Mouse (Mus musculus) midbrain, postnatal 0 days (tissue): Measurements from ENCODE around the gene Ncaph. TPM values are rescaled to one million over a fixed set of nuclear protein-coding genes. Genes with fewer than 3 reads are reported as not detected.
"Not testable (repeated sequence)": the region's sequence is repeated elsewhere in the genome, so short reads cannot be mapped to it uniquely, and the experiment has no call there.

Source experiments
- ATAC-seq: fragments of 200-750 bp; cut with Nextera tagmentation; 2 replicates; pipeline ENCODE4 v1.8.0; 2017; ENCODE audit warnings: moderate number of reproducible peaks, mild to moderate bottlenecking, moderate TSS enrichment, moderate library complexity; ENCODE audit not compliant: low FRiP score
- DNase-seq: peaks from one replicate; pipeline ENCODE4 v3.0.0-alpha.2; 2015; ENCODE audit warnings: low spot score
- H3K27ac ChIP-seq: fragments of 300-500 bp; sonication (generic); 2 replicates; pipeline ENCODE4 v1.5.1; 2014; ENCODE audit warnings: low read depth, mild to moderate bottlenecking, low read length, mixed read lengths
- H3K27me3 ChIP-seq: fragments of 300-500 bp; sonication (generic); 2 replicates; pipeline ENCODE4 v1.6.1; 2014; ENCODE audit warnings: low read length, control low read depth, mixed read lengths; ENCODE audit not compliant: insufficient read depth
- H3K36me3 ChIP-seq: fragments of 300-500 bp; sonication (generic); 2 replicates; pipeline ENCODE4 v1.6.1; 2014; ENCODE audit warnings: low read length, control low read depth, mixed read lengths; ENCODE audit not compliant: insufficient read depth
- H3K4me1 ChIP-seq: fragments of 300-500 bp; sonication (generic); 2 replicates; pipeline ENCODE4 v1.6.1; 2014; ENCODE audit warnings: mild to moderate bottlenecking, control low read depth, antibody characterized with exemption, low read length, mixed read lengths; ENCODE audit not compliant: insufficient read depth
- H3K4me2 ChIP-seq: fragments of 300-500 bp; sonication (generic); 2 replicates; pipeline ENCODE4 v1.6.1; 2014; ENCODE audit warnings: low read depth, mild to moderate bottlenecking, low read length, mixed read lengths; ENCODE audit not compliant: poor library complexity, severe bottlenecking
- H3K4me3 ChIP-seq: fragments of 300-500 bp; sonication (generic); 2 replicates; pipeline ENCODE4 v1.5.1; 2014; ENCODE audit warnings: low read depth, mild to moderate bottlenecking, low read length, moderate library complexity
- H3K9ac ChIP-seq: fragments of 300-500 bp; sonication (generic); replicated peaks from 2 replicates; pipeline ENCODE4 v1.6.1; 2014; ENCODE audit warnings: mild to moderate bottlenecking, low read length, moderate library complexity, mixed read lengths; ENCODE audit not compliant: poor library complexity, severe bottlenecking
- H3K9me3 ChIP-seq: fragments of 300-500 bp; sonication (generic); 2 replicates; pipeline ENCODE4 v1.6.1; 2016; ENCODE audit warnings: low read length, control low read depth
- CTCF ChIP-seq: IDR thresholded peaks from 2 replicates; pipeline ENCODE4 v1.5.1; 2016; ENCODE audit warnings: antibody characterized with exemption, mild to moderate bottlenecking
- WGBS: fragments of 180-500 bp; shearing (Covaris S2); extraction: QIAGEN DNeasy Blood & Tissue Kit; methylation state at CpG from one replicate; pipeline ENCODE4 v1.1.7; 2014; 5-methylcytosine and 5-hydroxymethylcytosine counted together
- polyA plus RNA-seq: library from polyadenylated mRNA; unstranded; fragments of >200 nt; fragmentation: Nextera tagmentation; extraction: Ambion mirVana; gene quantifications from 2 replicates; pipeline ENCODE4 v1.2.1, GENCODE M21; 2015
- total RNA-seq: library from RNA; depleted of rRNA; stranded (reverse); fragments of >200 nt; gene quantifications from 2 replicates; pipeline ENCODE4 v1.2.3, GENCODE M21; 2014; rRNA removed

Gene Ncaph
- total RNA-seq (4.0 and 6.6 TPM in 2 replicates), polyA plus RNA-seq (6.3 and 6.7 TPM in 2 replicates)

GRCm38 (mm10) chr2:127133621-127134461 lies at the start of gene Ncaph:
Gene Ncaph (minus strand): TSS chr2:127133954.
- Histone ChIP-seq H3K27ac (peak within 1 kb of the TSS; percentile 57; the same call in 1 of the 2 replicates), H3K36me3 (no peaks in the 10 kb centered on the region), H3K9ac (peak within 1 kb of the TSS; percentile 55), H3K9me3 (no peaks in the 10 kb centered on the region), H3K4me3 (peak within 1 kb of the TSS; percentile 81), H3K4me2 (peak within 1 kb of the TSS; percentile 79), H3K27me3 (no peaks in the 10 kb centered on the region), H3K4me1 (no peaks in the 10 kb centered on the region)
- under 1% methylated on average over 57 of the region's 57 CpGs for WGBS
- TF ChIP-seq CTCF, result no peak
- ATAC-seq, result peak; percentile 91
- DNase-seq, result peak; percentile 93

GRCm38 (mm10) chr2:127182598-127183381 lies 49.0 kb upstream of the Ncaph start:
- Histone ChIP-seq H3K27me3 (no peaks in the 10 kb centered on the region), H3K4me3 (peak overlapping the region; percentile 54), H3K36me3 (no peaks in the 10 kb centered on the region), H3K9ac (peak overlapping the region; percentile 66), H3K27ac (peak overlapping the region; percentile 80), H3K9me3 (no peaks in the 10 kb centered on the region), H3K4me1 (no peaks in the 10 kb centered on the region), H3K4me2 (peak overlapping the region; percentile 71)
- ATAC-seq (peak; percentile 100), DNase-seq (peak; percentile 95)
- TF ChIP-seq CTCF, result no peak
- 2% methylated on average over 17 of the region's 17 CpGs for WGBS

GRCm38 (mm10) chr2:127166261-127166660 lies 32.5 kb upstream of the Ncaph start:
- H3K27ac ChIP-seq, H3K4me2 ChIP-seq, H3K9ac ChIP-seq, H3K4me3 ChIP-seq, H3K4me1 ChIP-seq, H3K36me3 ChIP-seq, H3K27me3 ChIP-seq, H3K9me3 ChIP-seq, ATAC-seq: not testable (repeated sequence)
- peak; percentile 79 for DNase-seq
- WGBS, result 6% methylated on average over 1 of the region's 1 CpGs
- peak; percentile 71 for TF ChIP-seq CTCF

GRCm38 (mm10) chr2:127165675-127166074 lies 31.9 kb upstream of the Ncaph start:
- Histone ChIP-seq H3K9ac (no peak overlapping the region), H3K4me2 (no peak overlapping the region), H3K9me3 (no peaks in the 10 kb centered on the region), H3K4me3 (no peak overlapping the region), H3K4me1 (no peaks in the 10 kb centered on the region), H3K36me3 (no peaks in the 10 kb centered on the region), H3K27ac (no peak overlapping the region), H3K27me3 (no peaks in the 10 kb centered on the region)
- 58% methylated on average over 4 of the region's 4 CpGs for WGBS
- DNase-seq, result no peak
- no peak for ATAC-seq
- TF ChIP-seq CTCF, result no peak

GRCm38 (mm10) chr2:127145699-127146098 lies 11.9 kb upstream of the Ncaph start:
- TF ChIP-seq CTCF, result no peak
- no peaks in the 10 kb centered on the region for H3K4me1 ChIP-seq
- H3K27ac ChIP-seq, result no peak overlapping the region
- no peak overlapping the region for H3K4me3 ChIP-seq
- WGBS, result 83% methylated on average over 3 of the region's 3 CpGs
- DNase-seq (no peak), ATAC-seq (no peak)
- no peaks in the 10 kb centered on the region for H3K27me3 ChIP-seq
- no peak overlapping the region for H3K9ac ChIP-seq
- H3K9me3 ChIP-seq, result no peaks in the 10 kb centered on the region
- H3K4me2 ChIP-seq, result no peak overlapping the region
- H3K36me3 ChIP-seq, result no peaks in the 10 kb centered on the region
